Mouse (Mus musculus) spleen, embryonic (tissue): ENCODE results near the gene Clpsl2.

ENCODE experiments used
- CTCF ChIA-PET: fragments of 350-600 bp; sonication (Branson Sonifier 250); formaldehyde crosslinking; loops from one replicate; lab custom pipeline; 2022; lab: Charles Lee

Gene Clpsl2

GRCm38 (mm10) chr17:28520561-28520960 is 28.6 kb upstream of the Clpsl2 start:
- CTCF ChIA-PET = no interaction called here

GRCm38 (mm10) chr17:28521071-28521726 is 28.0 kb upstream of the Clpsl2 start:
- CTCF ChIA-PET = interaction anchor here (0.7 kb wide), 2 partner anchors 189 to 971 kb away, joined by 4 to 11 read pairs; no protein-coding TSS in a partner anchor

GRCm38 (mm10) chr17:28521920-28522319 is 27.3 kb upstream of the Clpsl2 start:
- CTCF ChIA-PET = interaction anchor here (0.7 kb wide), 1 partner anchor 190 kb away, joined by 4 read pairs; no protein-coding TSS in a partner anchor

GRCm38 (mm10) chr17:28522623-28523354 is 26.4 kb upstream of the Clpsl2 start:
- CTCF ChIA-PET = interaction anchor here (0.5 kb wide), 1 partner anchor 99 kb away, joined by 12 read pairs; no protein-coding TSS in a partner anchor

GRCm38 (mm10) chr17:28523355-28524008 is 25.7 kb upstream of the Clpsl2 start:
- CTCF ChIA-PET = interaction anchor here (0.5 to 1.3 kb wide), 4 partner anchors 9 to 119 kb away, joined by 3 to 12 read pairs (median 3); no protein-coding TSS in a partner anchor

GRCm38 (mm10) chr17:28524009-28524695 is 25.1 kb upstream of the Clpsl2 start:
- CTCF ChIA-PET = interaction anchor here (0.6 to 1.6 kb wide), 6 partner anchors 8 to 120 kb away, joined by 3 to 10 read pairs (median 5); no protein-coding TSS in a partner anchor

DNA sequence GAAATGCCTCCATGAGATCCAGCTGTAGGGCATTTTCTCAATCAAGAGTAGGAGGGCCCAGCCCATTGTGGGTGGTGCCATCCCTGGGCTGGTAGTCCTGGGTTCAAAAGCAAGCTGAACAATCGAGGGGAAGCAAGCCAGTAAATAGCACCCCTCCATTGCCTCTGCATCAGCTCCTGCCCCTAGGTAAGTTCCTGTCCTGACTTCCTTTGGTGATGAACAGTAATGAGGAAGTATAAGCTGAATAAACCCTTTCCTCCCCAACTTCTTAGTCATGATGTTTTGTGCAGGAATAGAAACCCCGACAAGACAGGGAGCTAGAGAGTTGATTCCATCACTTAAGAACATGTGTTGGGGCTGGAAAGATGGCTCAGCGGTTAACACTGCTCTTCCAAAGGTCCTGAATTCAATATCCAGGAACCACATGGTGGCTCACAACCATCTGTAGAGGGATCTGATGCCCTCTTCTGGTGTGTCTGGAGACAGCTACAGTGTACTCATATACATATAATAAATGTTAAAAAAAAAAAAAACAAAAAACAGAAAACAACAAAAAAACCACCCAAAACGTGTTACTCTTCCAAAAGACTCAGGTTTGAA is 24.3 kb upstream of the Clpsl2 start:
- CTCF ChIA-PET = interaction anchor here (0.7 to 1.6 kb wide), 7 partner anchors 9 to 170 kb away, joined by 3 to 10 read pairs (median 5); no protein-coding TSS in a partner anchor

DNA sequence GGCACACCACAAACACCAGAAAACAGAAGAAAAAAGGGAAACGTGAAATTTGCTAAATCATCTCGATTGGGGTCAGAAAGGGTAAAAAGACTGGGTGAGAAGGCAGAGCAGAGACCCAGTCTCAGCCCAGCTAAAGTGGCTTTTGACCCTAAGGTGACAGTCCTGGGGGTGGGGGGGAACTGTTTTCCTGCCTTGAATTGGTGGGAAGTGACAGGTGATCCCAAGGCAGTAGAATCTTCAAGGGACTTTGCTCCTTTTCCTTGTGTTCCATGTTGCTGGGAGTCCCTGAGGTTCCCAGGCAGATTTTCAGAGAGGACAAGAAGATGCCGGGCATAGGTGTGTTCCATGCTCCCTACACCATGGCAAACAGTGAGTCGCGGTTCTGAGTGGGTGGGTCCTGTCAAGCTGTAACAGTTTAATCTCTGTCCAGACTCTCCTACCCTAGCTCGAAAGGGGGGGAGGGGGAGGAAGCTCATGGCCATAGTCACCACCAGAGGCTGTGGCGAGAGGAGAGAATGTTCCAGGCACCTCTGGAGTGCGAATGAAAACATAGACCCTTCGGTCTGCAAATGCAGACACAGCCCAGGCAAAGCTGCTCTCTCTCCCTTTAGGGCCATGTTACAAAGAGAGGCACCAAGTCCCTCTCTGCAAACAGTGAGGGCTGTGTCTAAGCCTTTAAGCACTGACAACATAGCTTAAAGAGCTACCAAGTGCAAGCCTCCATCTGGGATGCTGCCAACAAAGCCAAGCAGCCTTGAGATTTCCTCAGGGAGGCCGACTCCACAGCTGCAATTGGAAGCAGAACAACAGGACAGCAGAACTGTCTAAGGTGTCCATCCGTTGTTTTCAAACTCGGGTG is 21.8 kb upstream of the Clpsl2 start:
- CTCF ChIA-PET = interaction anchor here (0.5 to 2.1 kb wide), 8 partner anchors 9 to 158 kb away, joined by 3 to 8 read pairs (median 4); no protein-coding TSS in a partner anchor

DNA sequence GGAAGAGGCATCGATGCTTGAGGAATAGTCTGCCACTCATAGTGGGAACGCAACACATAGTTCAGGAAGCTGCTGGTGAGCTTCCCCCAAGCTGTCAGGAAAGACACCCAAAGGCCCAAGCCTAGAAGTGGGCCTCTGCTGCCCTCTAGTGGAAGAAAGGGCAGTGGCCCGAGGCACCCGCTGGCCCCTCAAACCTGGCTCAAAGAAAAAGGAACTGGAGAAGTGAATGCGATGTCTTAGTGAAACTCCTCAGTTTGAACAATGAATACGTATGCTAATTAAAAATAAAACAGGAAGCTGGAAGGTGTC is 21.2 kb upstream of the Clpsl2 start:
- CTCF ChIA-PET = interaction anchor here (0.5 to 2.1 kb wide), 8 partner anchors 26 to 226 kb away, joined by 3 to 15 read pairs (median 4); no protein-coding TSS in a partner anchor

GRCm38 (mm10) chr17:28529116-28529515 is 20.1 kb upstream of the Clpsl2 start:
- CTCF ChIA-PET = interaction anchor here (0.6 to 2.1 kb wide), 3 partner anchors 124 to 823 kb away, joined by 3 to 8 read pairs (median 3); no protein-coding TSS in a partner anchor

DNA sequence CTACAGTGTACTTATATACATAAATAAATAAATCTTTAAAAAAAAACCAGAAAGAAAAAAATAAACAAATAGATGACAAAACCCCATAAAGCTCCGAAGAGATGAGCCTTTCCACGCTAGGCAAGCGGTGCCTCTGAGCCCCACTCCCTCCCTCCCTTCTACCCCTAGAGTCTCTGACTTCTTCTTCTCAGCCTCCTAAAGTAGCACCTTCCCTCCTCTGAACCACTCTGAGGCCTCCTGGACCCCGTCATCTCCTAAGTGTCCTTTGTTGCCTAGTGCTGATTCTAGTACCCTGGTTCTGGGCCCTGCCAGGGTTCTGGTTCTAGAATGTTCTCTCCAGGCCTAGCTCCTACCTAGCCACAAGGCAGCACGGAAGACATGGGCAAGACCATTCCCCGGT is 18.7 kb upstream of the Clpsl2 start, which contains the start of gene Armc12:
TSS of gene Armc12 (plus strand) at position 301 of the 400 bp plus-strand sequence.
- CTCF ChIA-PET = interaction anchor here (0.9 kb wide), 1 partner anchor 123 kb away, joined by 3 read pairs; no protein-coding TSS in a partner anchor

- CTCF ChIA-PET = no interaction called here
These were observed 17.3 kb upstream of the Clpsl2 start for GRCm38 (mm10) chr17:28531946-28532345.

- CTCF ChIA-PET = no interaction called here
These were observed 16.7 kb upstream of the Clpsl2 start for GRCm38 (mm10) chr17:28532557-28532956.

- CTCF ChIA-PET = no interaction called here
These were observed 15.9 kb upstream of the Clpsl2 start for GRCm38 (mm10) chr17:28533327-28533726.

DNA sequence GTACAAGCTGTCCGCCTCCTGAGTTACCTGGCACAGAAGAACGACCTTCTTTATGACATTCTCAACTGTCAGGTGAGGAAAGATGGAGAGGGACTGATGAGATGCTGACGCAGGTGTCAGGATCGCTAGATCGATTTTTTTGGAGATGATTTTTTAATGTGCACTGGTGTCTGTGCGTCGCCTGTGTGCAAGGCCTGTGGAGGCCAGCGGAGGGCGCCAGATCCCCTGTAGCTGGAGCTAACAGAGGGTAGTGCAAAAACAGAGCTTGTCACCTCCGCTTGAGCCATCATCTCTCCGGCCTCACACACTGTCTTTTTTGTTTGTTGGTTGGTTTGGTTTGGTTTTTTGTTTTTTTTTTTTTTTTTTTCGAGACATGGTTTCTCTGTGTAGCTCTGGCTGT is 11.3 kb upstream of the Clpsl2 start:
- CTCF ChIA-PET = interaction anchor here (0.7 kb wide), 1 partner anchor 131 kb away, joined by 6 read pairs; no protein-coding TSS in a partner anchor

- CTCF ChIA-PET = no interaction called here
These were observed 2.3 kb upstream of the Clpsl2 start for GRCm38 (mm10) chr17:28546925-28547324.

- CTCF ChIA-PET = no interaction called here
These were observed 661 bp upstream of the Clpsl2 start for GRCm38 (mm10) chr17:28548550-28548949.

DNA sequence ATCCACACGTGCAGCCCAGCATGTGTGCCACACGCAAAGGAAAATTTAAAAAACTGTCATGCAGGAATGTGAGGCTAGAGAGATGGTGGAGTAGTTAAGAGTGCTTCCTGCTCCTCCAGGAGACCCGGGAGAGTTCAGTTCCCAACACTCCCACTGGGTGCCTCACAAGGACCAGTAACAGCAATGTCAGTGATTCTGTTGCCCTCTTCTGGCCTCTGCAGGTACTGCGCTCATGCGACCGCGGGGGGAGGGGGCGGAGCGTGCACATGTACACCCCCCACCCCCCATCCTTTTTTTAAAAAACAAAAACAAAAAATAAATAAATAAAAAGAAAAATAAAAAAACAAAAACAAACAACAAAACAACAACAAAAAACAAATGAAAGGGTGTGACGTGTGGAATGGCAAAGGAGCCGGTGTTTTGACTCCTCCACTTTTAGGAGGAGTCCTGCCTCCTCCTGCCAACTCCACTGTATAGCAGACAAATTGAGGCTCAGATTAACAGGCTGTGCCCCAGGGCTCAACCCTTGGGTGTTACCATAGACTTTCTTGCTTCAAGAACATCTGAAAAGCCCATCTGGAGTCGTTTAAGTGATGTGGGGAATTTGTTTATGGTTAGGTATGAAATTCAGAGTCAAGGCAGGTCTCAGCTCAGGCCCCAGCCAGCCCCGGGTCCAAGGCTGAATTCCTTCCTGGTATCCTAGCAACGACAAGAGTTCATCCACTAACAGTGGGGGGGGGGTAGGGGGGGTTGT is 4.0 kb downstream of the Clpsl2 start:
- CTCF ChIA-PET = interaction anchor here (0.6 to 1.2 kb wide), 2 partner anchors 25 to 28 kb away, joined by 4 to 10 read pairs; no protein-coding TSS in a partner anchor

GRCm38 (mm10) chr17:28554021-28554420 is 4.8 kb downstream of the Clpsl2 start:
- CTCF ChIA-PET = interaction anchor here (0.6 to 1.2 kb wide), 2 partner anchors 26 to 29 kb away, joined by 4 to 10 read pairs; no protein-coding TSS in a partner anchor
